ENCODE assay signal across 19 mouse cellular contexts in the genomic region with DNA sequence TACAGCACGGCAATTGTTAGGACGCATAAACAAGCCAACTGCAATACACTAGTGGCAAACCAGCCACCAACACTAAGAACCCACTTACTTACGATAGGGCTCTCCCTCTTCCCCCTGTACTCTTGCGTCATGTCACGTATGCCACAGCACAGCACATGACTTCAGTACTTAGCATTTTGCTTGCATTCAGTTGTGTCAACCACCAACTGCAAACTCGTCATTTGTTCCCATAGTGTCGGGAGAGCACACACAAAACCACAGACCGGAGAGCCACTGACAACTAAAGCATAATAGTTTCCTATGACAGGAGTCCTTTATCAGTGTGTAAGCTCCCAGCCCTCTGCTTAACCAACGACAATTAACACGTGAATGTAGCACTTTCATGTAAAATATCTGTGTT. TPM values are rescaled to one million over a fixed set of nuclear protein-coding genes. Genes with fewer than 3 reads are reported as not detected.
A peak's percentile ranks its signal among the peaks of the same experiment; 100 is the strongest.
DNase-seq lines count a peak whose midpoint lies in the region; ATAC-seq and TF ChIP-seq lines count a peak whose summit lies in the region.
"Had no signal": no experiment of that assay in that cellular context is flagged by ENCODE, and none has a peak within 500 bp of the region (broad histone marks: within the 10 kb centered on the region; RNA-seq: fewer than 3 reads in every experiment).

No protein-coding gene starts in this region.

- peaks cover 6% of the 10 kb centered on the region; the same call in 1 of the 2 replicates for H3K36me3 ChIP-seq in liver, embryonic 11.5 days (ENCODE audit: control insufficient read depth, insufficient read depth, low read length)
- peaks cover 10% of the 10 kb centered on the region for H3K36me3 ChIP-seq in liver, embryonic 14.5 days (replicated peaks; ENCODE audit: control insufficient read depth, insufficient read depth, low read depth)
- no peaks in the 10 kb centered on the region for H3K36me3 ChIP-seq in midbrain, embryonic 11.5 days (ENCODE audit: control insufficient read depth, insufficient read depth, low read length)

- no peak for DNase-seq in liver, embryonic 11.5 days (ENCODE audit: low spot score)
- DNase-seq in liver = no peak
- peak; percentile 7 to 49 (median 15) for DNase-seq in liver, embryonic 14.5 days (ENCODE audit: low read depth in 3 of 3, low spot score in 3 of 3)
- peak; percentile 42 to 71 for DNase-seq in natural killer cell, adult 2 months (ENCODE audit: low spot score in 2 of 2)
- no peak for DNase-seq in spleen, postnatal 14 days (ENCODE audit: low spot score in 2 of 2)
- DNase-seq in midbrain, embryonic 11.5 days (ENCODE audit: low spot score, missing footprints) = no peak
- no peak for DNase-seq in frontal cortex, postnatal 36 days (ENCODE audit: low spot score in 2 of 2)
- DNase-seq: cerebellum, adult 18-20 months; heart, adult 2 months; heart, postnatal 36 days; kidney, postnatal 25 days; layer of hippocampus, postnatal 36 days; spleen, adult 18-20 months had no signal

- no peaks in the 10 kb centered on the region for H3K9me3 ChIP-seq in liver, embryonic 11.5 days (ENCODE audit: control insufficient read depth, low read length)
- H3K9me3 ChIP-seq in liver, embryonic 14.5 days (ENCODE audit: control insufficient read depth, low read length) = no peaks in the 10 kb centered on the region
- no peaks in the 10 kb centered on the region for H3K9me3 ChIP-seq in midbrain, embryonic 11.5 days (ENCODE audit: control insufficient read depth, low read length)
- H3K9me3 ChIP-seq: limb, embryonic 15.5 days; midbrain, embryonic 10.5 days; neural tube, embryonic 12.5 days had no signal

- no peak overlapping the region; the same call in 1 of the 2 replicates for H3K4me2 ChIP-seq in liver, embryonic 11.5 days
- no peak overlapping the region for H3K4me2 ChIP-seq in liver, embryonic 14.5 days (ENCODE audit: low read depth)
- H3K4me2 ChIP-seq in midbrain, embryonic 11.5 days = no peak overlapping the region
- H3K4me2 ChIP-seq: limb, embryonic 15.5 days; neural tube, embryonic 12.5 days had no signal

- H3K4me1 ChIP-seq in liver, embryonic 11.5 days (replicated peaks; ENCODE audit: control insufficient read depth, insufficient read depth, low read length) = no peaks in the 10 kb centered on the region; the same call in 1 of the 2 replicates
- H3K4me1 ChIP-seq in liver, embryonic 14.5 days (replicated peaks; ENCODE audit: control insufficient read depth in 2 of 2, insufficient read depth in 2 of 2, low read length in 1 of 2) = peaks cover 0 to 11% of the 10 kb centered on the region in 2 experiments; a peak in 1 of 4 replicates
- H3K4me1 ChIP-seq in midbrain, embryonic 11.5 days (ENCODE audit: control insufficient read depth, insufficient read depth, low read length) = no peaks in the 10 kb centered on the region
- H3K4me1 ChIP-seq: limb, embryonic 15.5 days; midbrain, embryonic 10.5 days; neural tube, embryonic 12.5 days had no signal

- TF ChIP-seq EP300 in liver, embryonic 14.5 days (IDR thresholded peaks at IDR 0.05; ENCODE audit: low read depth) = peak; percentile 8; the same call in 1 of the 2 replicates

- H3K27me3 ChIP-seq in liver, embryonic 11.5 days (replicated peaks; ENCODE audit: control insufficient read depth, insufficient read depth, low read length) = no peaks in the 10 kb centered on the region
- H3K27me3 ChIP-seq in liver, embryonic 14.5 days (ENCODE audit: control insufficient read depth, insufficient read depth, low read length) = no peaks in the 10 kb centered on the region
- no peaks in the 10 kb centered on the region for H3K27me3 ChIP-seq in midbrain, embryonic 11.5 days (ENCODE audit: control insufficient read depth, insufficient read depth, low read length)
- H3K27me3 ChIP-seq: limb, embryonic 15.5 days; neural tube, embryonic 12.5 days; Patski had no signal

- no peak overlapping the region for H3K9ac ChIP-seq in liver, embryonic 11.5 days (ENCODE audit: low read depth, low read length)
- H3K9ac ChIP-seq in liver, embryonic 14.5 days (replicated peaks) = no peak overlapping the region
- H3K9ac ChIP-seq in midbrain, embryonic 11.5 days (ENCODE audit: low read length) = no peak overlapping the region
- H3K9ac ChIP-seq: limb, embryonic 15.5 days; neural tube, embryonic 12.5 days had no signal

- peak overlapping the region; percentile 16 for H3K27ac ChIP-seq in liver, embryonic 11.5 days (ENCODE audit: low read depth, low read length)
- H3K27ac ChIP-seq in liver, embryonic 14.5 days = no peak overlapping the region
- no peak overlapping the region for H3K27ac ChIP-seq in midbrain, embryonic 11.5 days (ENCODE audit: low read depth, low read length)
- H3K27ac ChIP-seq: heart, adult 2 months; limb, embryonic 15.5 days; midbrain, embryonic 10.5 days; neural tube, embryonic 12.5 days had no signal

- 65% methylated on average over 10 of the region's 10 CpGs for WGBS in liver, embryonic 11.5 days
- 35% methylated on average over 10 of the region's 10 CpGs for WGBS in liver, embryonic 14.5 days (ENCODE audit: insufficient replicate concordance)
- WGBS in midbrain, embryonic 11.5 days = 94% methylated on average over 10 of the region's 10 CpGs

- no peak overlapping the region for H3K4me3 ChIP-seq in liver, embryonic 11.5 days (ENCODE audit: low read depth, low read length)
- no peak overlapping the region for H3K4me3 ChIP-seq in liver, embryonic 14.5 days (ENCODE audit: insufficient read depth in 1 of 2, low read depth in 2 of 2, low read length in 2 of 2)
- H3K4me3 ChIP-seq in midbrain, embryonic 11.5 days (ENCODE audit: low read depth, low read length) = no peak overlapping the region
- H3K4me3 ChIP-seq: heart, adult 2 months; limb, embryonic 15.5 days; midbrain, embryonic 10.5 days; neural tube, embryonic 12.5 days had no signal

- ATAC-seq in liver, embryonic 11.5 days (replicated peaks; ENCODE audit: low FRiP score) = peak; percentile 61
- peak; percentile 79 for ATAC-seq in activated CD4-positive, CD25-positive, alpha-beta regulatory T cell, adult 4 months
- ATAC-seq in liver, embryonic 14.5 days (ENCODE audit: insufficient read depth) = peak; percentile 58
- ATAC-seq in midbrain, embryonic 11.5 days (ENCODE audit: low FRiP score) = no peak
- ATAC-seq: intestine, embryonic 16.5 days; Patski had no signal

- TF ChIP-seq CTCF in liver, embryonic 14.5 days (IDR thresholded peaks at IDR 0.05; ENCODE audit: low read depth) = no peak

RNA-seq across cellular contexts. Expression of a gene that starts 33.8 kb away (rescaled TPM):
- polyA plus RNA-seq in liver, embryonic 11.5 days (2014; fragmentation: Nextera tagmentation; extraction: Ambion mirVana) = 16.2 and 17.3 TPM in 2 replicates
- polyA plus RNA-seq in activated CD4-positive, CD25-positive, alpha-beta regulatory T cell, adult 4 months (2017; shearing (Covaris generic)) = 10 to 100 TPM in 1 of 2 experiments, 1 to 10 TPM in 1; 8.0 to 10.8 TPM
- polyA plus RNA-seq in liver, embryonic 14.5 days (2012; rRNA removed) = 5.7 and 8.5 TPM in 2 replicates
- 11.0 and 12.0 TPM in 2 replicates for polyA plus RNA-seq in liver, embryonic 14.5 days (2014; fragmentation: Nextera tagmentation; extraction: Ambion mirVana)
- polyA plus RNA-seq in midbrain, embryonic 11.5 days (2014; fragmentation: Nextera tagmentation; extraction: Ambion mirVana) = 18.7 and 21.4 TPM in 2 replicates

RNA-seq across cellular contexts. Expression of a gene that starts 50.6 kb away (rescaled TPM):
- 125 and 131 TPM in 2 replicates for polyA plus RNA-seq in liver, embryonic 11.5 days (2014; fragmentation: Nextera tagmentation; extraction: Ambion mirVana)
- 100 to 1,000 TPM in 1 of 2 experiments, 10 to 100 TPM in 1; 63.3 to 105 TPM for polyA plus RNA-seq in activated CD4-positive, CD25-positive, alpha-beta regulatory T cell, adult 4 months (2017; shearing (Covaris generic))
- polyA plus RNA-seq in liver, embryonic 14.5 days (2012; rRNA removed) = 48.5 and 56.2 TPM in 2 replicates
- 43.6 and 44.8 TPM in 2 replicates for polyA plus RNA-seq in liver, embryonic 14.5 days (2014; fragmentation: Nextera tagmentation; extraction: Ambion mirVana)
- 92.2 and 100 TPM in 2 replicates for polyA plus RNA-seq in midbrain, embryonic 11.5 days (2014; fragmentation: Nextera tagmentation; extraction: Ambion mirVana)

RNA-seq across cellular contexts. Expression of a gene that starts 51.5 kb away (rescaled TPM):
- polyA plus RNA-seq in liver, embryonic 11.5 days (2014; fragmentation: Nextera tagmentation; extraction: Ambion mirVana) = 166 and 176 TPM in 2 replicates
- polyA plus RNA-seq in activated CD4-positive, CD25-positive, alpha-beta regulatory T cell, adult 4 months (2017; shearing (Covaris generic)) = 100 to 1,000 TPM in 1 of 2 experiments, 10 to 100 TPM in 1; 97.9 to 108 TPM
- 18.4 and 28.2 TPM in 2 replicates for polyA plus RNA-seq in liver, embryonic 14.5 days (2012; rRNA removed)
- polyA plus RNA-seq in liver, embryonic 14.5 days (2014; fragmentation: Nextera tagmentation; extraction: Ambion mirVana) = 70.9 and 74.5 TPM in 2 replicates
- 242 and 251 TPM in 2 replicates for polyA plus RNA-seq in midbrain, embryonic 11.5 days (2014; fragmentation: Nextera tagmentation; extraction: Ambion mirVana)

Comparison
In these comparisons a context has a peak if more than half of its experiments do, and no peak if none do; other contexts are left out.
1. DNase-seq: peak in liver, embryonic 14.5 days (3 of 3) and natural killer cell, adult 2 months (2 of 2); none in liver, embryonic 11.5 days (single experiment), liver (single experiment), spleen, postnatal 14 days (0 of 2), midbrain, embryonic 11.5 days (single experiment) and frontal cortex, postnatal 36 days (0 of 2).